Mouse (Mus musculus) megakaryocyte, embryonic 14.5 days (primary cell): ENCODE data around the gene Zfp568. TPM values are rescaled to one million over a fixed set of nuclear protein-coding genes. Genes with fewer than 3 reads are reported as not detected.
A peak's percentile ranks its signal among the peaks of the same experiment; 100 is the strongest.

Experiments used
- H3K27me3 ChIP-seq: replicated peaks from 2 replicates; pipeline ENCODE3; 2012; ENCODE audit warnings: inconsistent platforms
- H3K36me3 ChIP-seq: replicated peaks from 2 replicates; pipeline ENCODE3; 2012; ENCODE audit warnings: low read length, inconsistent platforms, mixed read lengths
- H3K4me1 ChIP-seq: 2 replicates; pipeline ENCODE4 v1.6.1; 2012; ENCODE audit warnings: inconsistent platforms
- H3K4me3 ChIP-seq: replicated peaks from 2 replicates; pipeline ENCODE3; 2012; ENCODE audit warnings: moderate library complexity, mild to moderate bottlenecking, inconsistent platforms
- H3K9me3 ChIP-seq: 2 replicates; pipeline ENCODE4 v1.6.1; 2012; ENCODE audit warnings: inconsistent platforms
- FLI1 ChIP-seq: IDR thresholded peaks from 2 replicates; pipeline ENCODE4 v1.6.1; 2012; ENCODE audit warnings: low read length, inconsistent platforms, mixed read lengths
- GATA1 ChIP-seq: IDR thresholded peaks from 3 replicates; pipeline ENCODE4 v1.6.1; 2012; ENCODE audit warnings: mixed read lengths, low read length, inconsistent platforms, borderline replicate concordance
- polyA plus RNA-seq: library from polyadenylated mRNA; stranded (reverse); fragments of >175 nt; gene quantifications from 2 replicates; pipeline ENCODE4 v1.2.3, GENCODE M21; 2012; ENCODE audit warnings: low replicate concordance; ENCODE audit not compliant: insufficient read depth

The Zfp568 gene
- 0.43 and 0.93 TPM in 2 replicates for polyA plus RNA-seq

GRCm38 (mm10) chr7:29983690-29984380, at the start of gene Zfp568:
Gene Zfp568, plus strand, starts transcription at chr7:29983955.
- peaks cover 29% of the 10 kb centered on the region for H3K36me3 ChIP-seq
- peaks cover 49% of the 10 kb centered on the region for H3K4me1 ChIP-seq
- H3K9me3 ChIP-seq, result no peaks in the 10 kb centered on the region
- TF ChIP-seq GATA1 (no peak), FLI1 (peak; percentile 54; the same call in 1 of the 2 replicates)
- H3K4me3 ChIP-seq, result peak within 1 kb of the TSS; percentile 98
- no peaks in the 10 kb centered on the region for H3K27me3 ChIP-seq

GRCm38 (mm10) chr7:29938856-29939255, 44.9 kb upstream of the Zfp568 start:
- Histone ChIP-seq H3K27me3 (no peaks in the 10 kb centered on the region), H3K36me3 (peaks cover 83% of the 10 kb centered on the region), H3K4me1 (no peaks in the 10 kb centered on the region), H3K4me3 (no peak overlapping the region), H3K9me3 (peaks cover 22% of the 10 kb centered on the region)
- TF ChIP-seq GATA1 (no peak), FLI1 (no peak)

- H3K27me3 ChIP-seq, result no peaks in the 10 kb centered on the region
- H3K9me3 ChIP-seq, result 0 out of 2 replicates have a peak, but pooled peaks cover 2% of the 10 kb centered on the region
- H3K4me1 ChIP-seq, result no peaks in the 10 kb centered on the region
- no peak for TF ChIP-seq GATA1
- no peak for TF ChIP-seq FLI1
- peaks cover 64% of the 10 kb centered on the region for H3K36me3 ChIP-seq
- H3K4me3 ChIP-seq, result no peak overlapping the region
Observed at GRCm38 (mm10) chr7:29941027-29941426, 42.7 kb upstream of the Zfp568 start.

GRCm38 (mm10) chr7:29942740-29943139, 41.0 kb upstream of the Zfp568 start:
- 0 out of 2 replicates have a peak, but pooled peaks cover 2% of the 10 kb centered on the region for H3K9me3 ChIP-seq
- H3K36me3 ChIP-seq, result peaks cover 50% of the 10 kb centered on the region
- no peaks in the 10 kb centered on the region for H3K27me3 ChIP-seq
- no peak overlapping the region for H3K4me3 ChIP-seq
- no peak for TF ChIP-seq FLI1
- no peak for TF ChIP-seq GATA1
- H3K4me1 ChIP-seq, result no peaks in the 10 kb centered on the region

GRCm38 (mm10) chr7:29943720-29944119, 40.0 kb upstream of the Zfp568 start:
- Histone ChIP-seq H3K4me1 (no peaks in the 10 kb centered on the region), H3K36me3 (peaks cover 44% of the 10 kb centered on the region), H3K4me3 (no peak overlapping the region), H3K9me3 (0 out of 2 replicates have a peak, but pooled peaks cover 2% of the 10 kb centered on the region), H3K27me3 (no peaks in the 10 kb centered on the region)
- TF ChIP-seq GATA1 (no peak), FLI1 (no peak)

GRCm38 (mm10) chr7:29944201-29944600, 39.6 kb upstream of the Zfp568 start:
- Histone ChIP-seq H3K36me3 (peaks cover 44% of the 10 kb centered on the region), H3K4me1 (no peaks in the 10 kb centered on the region), H3K27me3 (no peaks in the 10 kb centered on the region), H3K4me3 (no peak overlapping the region), H3K9me3 (0 out of 2 replicates have a peak, but pooled peaks cover 2% of the 10 kb centered on the region)
- TF ChIP-seq FLI1, result no peak
- TF ChIP-seq GATA1, result no peak

- Histone ChIP-seq H3K27me3 (no peaks in the 10 kb centered on the region), H3K36me3 (peaks cover 28% of the 10 kb centered on the region), H3K4me3 (peak overlapping the region; percentile 95), H3K9me3 (peaks cover 9% of the 10 kb centered on the region), H3K4me1 (peaks cover 17% of the 10 kb centered on the region)
- no peak for TF ChIP-seq FLI1
- no peak for TF ChIP-seq GATA1
Observed at GRCm38 (mm10) chr7:29953086-29953485, 30.7 kb upstream of the Zfp568 start.

- Histone ChIP-seq H3K4me1 (peaks cover 22% of the 10 kb centered on the region), H3K9me3 (peaks cover 9% of the 10 kb centered on the region), H3K36me3 (peaks cover 28% of the 10 kb centered on the region), H3K4me3 (peak within 1 kb of the TSS; percentile 95), H3K27me3 (no peaks in the 10 kb centered on the region)
- TF ChIP-seq FLI1 (no peak), GATA1 (no peak)
Observed at GRCm38 (mm10) chr7:29953513-29954401, 30.0 kb upstream of the Zfp568 start, which contains the start of gene Zfp74. Gene Zfp74, minus strand, starts transcription at chr7:29954089.

GRCm38 (mm10) chr7:29954731-29955130, 29.0 kb upstream of the Zfp568 start:
- peaks cover 8% of the 10 kb centered on the region for H3K9me3 ChIP-seq
- peaks cover 22% of the 10 kb centered on the region for H3K4me1 ChIP-seq
- no peaks in the 10 kb centered on the region for H3K27me3 ChIP-seq
- peaks cover 24% of the 10 kb centered on the region for H3K36me3 ChIP-seq
- peak overlapping the region; percentile 95 for H3K4me3 ChIP-seq
- no peak for TF ChIP-seq FLI1
- no peak for TF ChIP-seq GATA1
